Mouse (Mus musculus): ENCODE results near the gene Kcnc3.

The Kcnc3 gene

GRCm38 (mm10) chr7:44596996-44597538 lies 6.6 kb downstream of the Kcnc3 start:
- DNase-seq (ENCODE audit: low spot score in 2 of 2), result no peak

GRCm38 (mm10) chr7:44597666-44598065 lies 7.2 kb downstream of the Kcnc3 start:
- DNase-seq (ENCODE audit: low spot score in 2 of 2), result no peak

- no peak for DNase-seq (ENCODE audit: low spot score in 2 of 2)
These were observed 7.9 kb downstream of the Kcnc3 start for GRCm38 (mm10) chr7:44598336-44598735.

DNA sequence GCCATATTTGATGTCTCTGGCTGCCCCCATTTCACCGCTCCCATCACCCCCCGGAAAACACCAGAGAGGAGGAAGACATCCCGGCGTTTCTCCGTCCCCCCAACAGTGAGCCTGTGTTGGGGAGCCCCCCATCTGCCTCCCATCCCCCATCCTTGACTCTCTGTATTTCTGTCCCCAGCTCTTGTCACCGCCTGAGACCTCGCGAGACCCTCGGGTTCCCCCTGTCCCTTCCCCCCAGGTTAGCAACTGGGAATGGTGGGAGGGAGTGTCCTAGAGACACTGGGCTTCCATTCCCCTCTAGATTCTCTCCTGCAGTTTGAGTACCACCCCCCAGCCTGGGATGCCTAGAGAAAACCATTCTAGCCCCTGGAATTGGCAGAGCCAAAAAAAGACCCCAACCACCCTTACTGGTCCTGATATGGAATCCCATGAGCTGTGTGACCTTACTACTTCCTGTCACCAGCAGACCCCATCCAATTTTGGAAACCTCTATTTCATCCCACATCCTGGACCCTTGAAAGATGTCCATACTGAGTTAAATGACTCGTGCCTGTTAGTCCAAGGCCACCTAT lies 10.3 kb downstream of the Kcnc3 start:
- DNase-seq (ENCODE audit: low spot score in 2 of 2), result no peak

DNA sequence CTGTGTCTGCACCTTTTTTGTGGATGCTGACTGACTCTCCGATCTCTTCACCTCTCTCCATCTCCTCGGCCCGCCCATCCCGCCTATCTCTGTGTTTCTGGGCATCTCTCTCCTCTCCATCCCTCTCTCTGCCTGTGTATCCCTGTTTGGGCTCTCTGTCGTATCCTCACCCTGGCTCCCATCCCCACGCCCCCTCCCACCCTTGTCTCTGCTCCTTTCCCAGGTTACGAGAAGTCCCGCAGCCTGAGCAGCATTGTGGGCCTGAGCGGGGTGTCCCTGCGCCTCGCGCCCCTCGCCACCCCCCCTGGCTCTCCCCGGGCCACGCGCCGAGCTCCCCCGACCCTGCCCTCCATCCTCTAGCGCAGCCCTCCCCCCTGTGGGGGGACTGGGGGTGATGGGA lies 11.2 kb downstream of the Kcnc3 start:
- no peak for DNase-seq (ENCODE audit: low spot score in 2 of 2)

GRCm38 (mm10) chr7:44602443-44602842 lies 12.0 kb downstream of the Kcnc3 start:
- DNase-seq (ENCODE audit: low spot score in 2 of 2), result no peak

- DNase-seq (ENCODE audit: low spot score in 2 of 2), result no peak
These were observed 12.9 kb downstream of the Kcnc3 start for GRCm38 (mm10) chr7:44603186-44603855.

GRCm38 (mm10) chr7:44604139-44604606 lies 13.7 kb downstream of the Kcnc3 start:
- no peak for DNase-seq (ENCODE audit: low spot score in 2 of 2)

DNA sequence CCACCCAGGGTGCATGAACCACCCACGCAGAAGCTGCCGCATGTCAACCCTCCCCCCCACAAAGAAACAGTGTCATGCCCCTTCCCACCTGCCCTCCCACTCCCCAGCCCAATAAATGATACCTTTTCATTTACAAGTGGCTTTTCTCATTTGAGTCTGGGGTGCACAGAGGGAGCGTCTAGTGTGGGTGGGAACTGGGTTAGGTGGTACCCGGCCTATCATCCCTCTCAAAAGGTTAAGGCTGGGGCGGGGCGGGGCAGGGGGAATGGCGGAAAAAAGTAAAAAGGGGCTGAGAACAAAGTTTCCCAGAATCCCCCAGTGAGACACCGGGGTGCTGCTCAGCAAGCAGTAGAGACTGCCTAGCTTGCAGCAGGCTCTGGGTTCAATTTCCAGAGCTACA lies 14.2 kb downstream of the Kcnc3 start:
- no peak for DNase-seq (ENCODE audit: low spot score in 2 of 2)

DNA sequence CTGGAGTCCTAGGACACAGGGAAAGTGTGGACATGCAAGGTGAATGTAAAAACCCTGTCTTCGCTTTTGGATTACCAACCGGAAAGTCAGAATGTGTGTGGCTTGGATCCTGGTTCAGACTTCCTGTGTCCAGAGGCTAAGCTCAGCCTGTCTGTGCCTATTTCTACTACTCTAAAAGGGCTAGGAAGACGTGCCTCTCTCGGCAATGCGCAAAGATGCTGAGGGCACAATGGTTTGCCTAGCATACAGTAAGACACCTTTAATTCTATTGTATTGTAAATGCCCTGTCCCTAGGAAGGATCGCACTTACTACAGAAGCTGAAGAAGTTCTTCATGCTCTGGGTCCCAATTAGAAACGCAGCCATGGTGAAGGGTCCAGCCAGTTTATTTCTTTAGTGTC lies 15.0 kb downstream of the Kcnc3 start:
- DNase-seq (ENCODE audit: low spot score in 2 of 2), result no peak

DNA sequence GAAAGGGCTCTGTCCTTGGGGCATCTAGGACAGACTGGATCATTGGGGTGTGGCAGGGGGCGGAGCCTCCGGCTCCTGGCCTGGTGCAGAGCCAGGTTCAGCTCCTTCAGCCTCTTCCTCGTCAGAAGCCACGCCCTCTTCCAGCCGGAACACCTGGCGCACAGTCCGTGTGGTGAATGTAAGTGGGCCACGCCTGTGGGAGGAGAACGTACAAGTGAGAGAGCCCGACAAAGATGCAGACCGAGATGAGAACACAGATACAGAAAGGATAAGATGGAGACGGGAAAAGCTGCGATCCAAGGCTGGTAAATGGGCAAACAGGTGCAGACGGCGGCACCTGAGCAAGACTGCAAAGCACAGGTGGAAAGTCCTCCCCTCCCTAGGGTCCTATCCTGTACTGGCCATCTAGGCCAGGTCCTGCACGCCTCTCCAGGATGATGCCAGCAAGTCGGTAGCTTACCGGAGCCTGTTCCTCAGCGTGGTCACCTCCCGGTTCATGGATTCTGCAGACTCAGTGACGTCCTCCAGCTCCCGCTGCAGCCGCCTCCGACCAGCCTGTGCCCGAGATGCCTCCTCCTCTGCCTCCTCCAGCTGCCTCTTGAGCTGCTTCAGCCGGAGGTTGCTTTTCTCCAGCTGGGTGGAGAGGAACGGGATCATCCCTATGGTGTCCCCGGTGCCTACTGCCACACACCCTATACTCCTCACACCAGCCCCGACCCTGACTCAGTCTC lies 15.9 kb downstream of the Kcnc3 start:
- DNase-seq (ENCODE audit: low spot score in 2 of 2), result no peak

GRCm38 (mm10) chr7:44612192-44612591 lies 21.7 kb downstream of the Kcnc3 start:
- no peak for DNase-seq (ENCODE audit: low spot score in 2 of 2)

GRCm38 (mm10) chr7:44614041-44614688 lies 23.7 kb downstream of the Kcnc3 start:
- DNase-seq (ENCODE audit: low spot score in 2 of 2), result no peak

DNA sequence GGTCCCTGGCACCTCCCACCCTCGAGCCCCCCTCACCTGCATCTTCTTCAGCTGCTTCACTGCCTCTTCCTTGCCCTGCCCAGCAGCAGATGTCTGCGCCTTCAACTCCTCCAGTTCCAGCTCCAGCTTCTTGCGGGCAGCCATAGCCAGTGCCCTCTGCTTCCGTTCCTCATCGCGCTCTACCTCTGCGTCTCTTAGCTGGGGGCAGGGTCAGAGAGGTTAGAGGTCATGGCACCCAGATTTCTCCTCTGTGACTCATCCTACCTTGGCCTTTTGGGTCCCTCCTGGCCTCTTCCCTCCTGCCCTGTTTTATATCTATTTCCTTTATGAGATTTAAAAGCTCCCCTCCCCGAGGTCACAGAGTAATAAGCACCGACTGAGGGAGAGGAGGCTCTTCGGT lies 24.8 kb downstream of the Kcnc3 start:
- no peak for DNase-seq (ENCODE audit: low spot score in 2 of 2)

- DNase-seq (ENCODE audit: low spot score in 2 of 2), result no peak
These were observed 25.5 kb downstream of the Kcnc3 start for GRCm38 (mm10) chr7:44615987-44616386.

DNA sequence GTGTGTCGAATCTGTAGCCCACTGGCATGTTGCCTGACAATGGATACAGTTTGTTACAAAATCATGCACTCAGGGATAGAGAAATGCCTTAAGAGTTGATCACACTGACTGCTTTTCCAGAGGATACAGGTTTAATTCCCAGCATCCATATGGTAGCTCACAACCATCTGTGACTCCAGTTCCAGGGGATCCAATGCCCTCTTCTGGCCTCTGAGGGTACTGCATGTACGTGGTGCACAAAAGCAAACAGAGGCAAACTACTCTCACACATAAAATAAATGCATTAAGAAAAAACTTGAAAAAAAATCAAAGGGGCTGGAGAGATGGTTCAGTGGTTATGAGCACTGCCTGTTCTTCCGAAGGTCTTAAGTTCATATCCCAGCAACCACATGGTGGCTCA lies 26.6 kb downstream of the Kcnc3 start:
- DNase-seq (ENCODE audit: low spot score in 2 of 2), result no peak

GRCm38 (mm10) chr7:44623714-44624542 lies 33.5 kb downstream of the Kcnc3 start:
- DNase-seq (ENCODE audit: low spot score in 2 of 2), result no peak

GRCm38 (mm10) chr7:44624543-44624826 lies 34.0 kb downstream of the Kcnc3 start:
- no peak for DNase-seq (ENCODE audit: low spot score in 2 of 2)

- no peak for DNase-seq (ENCODE audit: low spot score in 2 of 2)
These were observed 34.4 kb downstream of the Kcnc3 start for GRCm38 (mm10) chr7:44624828-44625227.

DNA sequence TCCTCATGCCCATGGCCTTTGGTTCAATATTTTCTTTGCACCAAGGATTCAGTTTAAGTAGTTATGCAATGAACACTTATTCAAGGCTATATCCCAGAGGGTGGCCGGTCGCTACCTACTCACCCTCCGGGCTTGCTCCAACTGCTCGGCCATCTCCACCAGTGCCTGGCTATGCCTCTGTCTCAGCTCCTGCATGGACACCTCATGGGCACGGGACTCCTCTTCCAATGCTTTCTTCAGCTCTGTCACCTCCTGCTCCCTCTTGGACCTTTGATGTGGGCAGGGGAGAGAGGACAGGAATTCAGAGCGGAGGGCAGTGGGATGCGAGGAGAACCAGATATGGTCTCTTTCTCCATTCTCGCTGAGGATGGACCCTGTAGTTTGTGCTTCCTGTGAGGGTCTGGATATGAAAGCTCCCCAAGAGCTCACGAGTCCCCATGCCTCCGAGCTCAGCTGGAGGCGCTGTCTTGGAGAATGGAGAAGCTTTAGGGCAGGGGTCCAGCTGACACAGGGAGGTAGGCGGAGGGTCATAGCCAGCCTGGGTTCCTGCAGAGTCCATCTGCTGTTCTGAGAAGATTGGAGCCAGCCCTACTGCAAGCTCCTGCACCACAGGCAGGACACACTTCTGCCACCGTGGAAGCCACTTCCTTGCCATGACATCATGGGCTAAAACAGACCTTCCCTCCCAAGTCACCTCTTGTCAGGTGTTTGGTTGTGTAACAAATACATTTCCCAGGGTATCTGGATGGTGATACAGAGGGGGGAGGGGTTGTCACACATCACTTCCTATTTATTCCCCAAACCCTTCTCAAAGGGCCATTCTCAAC lies 35.0 kb downstream of the Kcnc3 start:
- no peak for DNase-seq (ENCODE audit: low spot score in 2 of 2)

- DNase-seq (ENCODE audit: low spot score in 2 of 2), result no peak
These were observed 35.6 kb downstream of the Kcnc3 start for GRCm38 (mm10) chr7:44626068-44626385.

All from spleen, postnatal 36 days (tissue).